Mouse (Mus musculus) lung, postnatal 0 days (tissue): ENCODE data around the gene Lingo3.

ENCODE experiments used
- CTCF ChIP-seq: IDR thresholded peaks from 2 replicates; pipeline ENCODE4 v1.5.1; 2016; ENCODE audit warnings: antibody characterized with exemption, mild to moderate bottlenecking
- EP300 ChIP-seq: IDR thresholded peaks from 2 replicates; pipeline ENCODE4 v1.6.1; 2016; ENCODE audit warnings: antibody characterized with exemption, mild to moderate bottlenecking, control low read depth

- TF ChIP-seq CTCF (no peak), EP300 (no peak)
Observed at GRCm38 (mm10) chr10:80804916-80805315, 38.9 kb downstream of the Lingo3 start, which contains the start of gene Amh.
